Mouse (Mus musculus) ES-Bruce4 (cell line): ENCODE data around the gene Wdr73.

Source experiments
- CTCF ChIP-seq: IDR thresholded peaks from one replicate; pipeline ENCODE4 v1.8.1; 2011; ENCODE audit warnings: low read depth, low read length
- EP300 ChIP-seq: IDR thresholded peaks from 2 replicates; pipeline ENCODE4 v1.6.1; 2011; ENCODE audit warnings: low read depth, low read length; ENCODE audit not compliant: insufficient read depth
- POLR2A ChIP-seq: IDR thresholded peaks from one replicate; pipeline ENCODE4 v1.8.1; 2011; ENCODE audit warnings: low read length; ENCODE audit not compliant: insufficient read depth

DNA sequence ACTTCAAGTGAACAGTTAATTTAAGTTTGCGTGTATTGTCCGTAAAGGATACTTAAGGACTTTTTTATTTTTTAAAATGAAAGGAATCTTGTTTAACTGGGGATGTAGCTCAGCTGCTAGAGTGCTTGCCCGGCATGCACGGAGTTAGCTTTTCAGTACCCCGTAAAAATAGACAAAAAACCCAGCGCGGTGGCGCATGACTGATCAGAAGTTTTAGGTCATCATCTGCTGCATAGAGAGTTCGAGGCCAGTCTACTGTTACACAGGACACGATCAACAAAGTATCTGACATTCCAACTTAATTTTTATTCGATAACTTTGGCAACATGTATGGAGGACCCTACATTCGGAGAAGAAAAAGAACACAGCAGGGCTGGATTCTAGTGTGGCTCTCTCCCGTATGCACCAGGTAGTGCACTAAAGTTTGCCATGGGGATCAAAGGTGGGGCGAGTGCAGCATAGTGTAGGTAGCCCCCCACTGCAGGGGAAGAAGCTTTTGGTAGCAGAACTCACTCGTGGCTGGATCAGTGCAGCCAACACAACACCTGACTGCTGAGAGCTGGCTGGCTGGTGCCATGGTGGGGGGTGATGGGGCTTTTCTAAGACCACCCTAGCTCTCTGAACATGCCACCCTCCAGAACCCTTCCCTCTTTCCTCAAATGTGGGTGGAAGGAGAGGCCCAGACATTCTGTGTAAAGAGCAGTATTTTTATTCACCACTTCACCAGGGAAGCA, 639 bp upstream of the Wdr73 start:
- TF ChIP-seq POLR2A (no peak), CTCF (no peak), EP300 (no peak)
